Comparison of ENCODE assay signal across 8 mouse cellular contexts in genomic region chr14:124191913-124192814, GRCm38 (mm10).
DNase-seq lines count a peak whose midpoint lies in the region; ATAC-seq lines count a peak whose summit lies in the region.

No protein-coding gene starts in this region.

- peak; percentile 57 for ATAC-seq in embryonic facial prominence, embryonic 15.5 days (ENCODE audit: insufficient number of reproducible peaks, low FRiP score, low TSS enrichment, low read depth)
- peak; percentile 92 for ATAC-seq in hindbrain, embryonic 12.5 days (ENCODE audit: low FRiP score)
- ATAC-seq in neural tube, embryonic 14.5 days (ENCODE audit: low read depth), result peak; percentile 89
- ATAC-seq in activated CD4-positive, CD25-positive, alpha-beta regulatory T cell, adult 4 months, result no peak

- H3K4me3 ChIP-seq in embryonic facial prominence, embryonic 15.5 days (replicated peaks), result peak overlapping the region; percentile 17
- peak overlapping the region; percentile 47 for H3K4me3 ChIP-seq in hindbrain, embryonic 12.5 days
- peak overlapping the region; percentile 51 for H3K4me3 ChIP-seq in neural tube, embryonic 14.5 days (ENCODE audit: low read depth, low read length)

- H3K4me2 ChIP-seq in embryonic facial prominence, embryonic 15.5 days (replicated peaks), result peak overlapping the region; percentile 48
- peak overlapping the region; percentile 70 for H3K4me2 ChIP-seq in hindbrain, embryonic 12.5 days (replicated peaks)
- peak overlapping the region; percentile 91 for H3K4me2 ChIP-seq in neural tube, embryonic 14.5 days (ENCODE audit: low read depth, low read length)

- H3K9ac ChIP-seq in embryonic facial prominence, embryonic 15.5 days, result no peak overlapping the region
- H3K9ac ChIP-seq in hindbrain, embryonic 12.5 days, result peak overlapping the region; percentile 67
- peak overlapping the region; percentile 64 for H3K9ac ChIP-seq in neural tube, embryonic 14.5 days (replicated peaks; ENCODE audit: low read depth, low read length)

- DNase-seq in gastrocnemius, postnatal 10 days, result peak; percentile 4
- no peak for DNase-seq in gastrocnemius, adult 8-10 months (ENCODE audit: low spot score in 2 of 2)
- peak; percentile 25 to 27 for DNase-seq in adrenal gland, postnatal 36 days
- peak; percentile 35 to 72 for DNase-seq in left cerebral cortex, postnatal 10 days (ENCODE audit: extremely low spot score in 1 of 2, low spot score in 2 of 2)

- no peaks in the 10 kb centered on the region for H3K9me3 ChIP-seq in embryonic facial prominence, embryonic 15.5 days (replicated peaks)
- H3K9me3 ChIP-seq in hindbrain, embryonic 12.5 days (replicated peaks), result no peaks in the 10 kb centered on the region
- no peaks in the 10 kb centered on the region for H3K9me3 ChIP-seq in neural tube, embryonic 14.5 days (ENCODE audit: control insufficient read depth, low read length)

- peaks cover 30% of the 10 kb centered on the region for H3K27me3 ChIP-seq in embryonic facial prominence, embryonic 15.5 days
- H3K27me3 ChIP-seq in hindbrain, embryonic 12.5 days, result peaks cover 29% of the 10 kb centered on the region
- no peaks in the 10 kb centered on the region for H3K27me3 ChIP-seq in neural tube, embryonic 14.5 days (ENCODE audit: control insufficient read depth, insufficient read depth, low read length)

- no peaks in the 10 kb centered on the region for H3K36me3 ChIP-seq in embryonic facial prominence, embryonic 15.5 days
- no peaks in the 10 kb centered on the region for H3K36me3 ChIP-seq in hindbrain, embryonic 12.5 days
- H3K36me3 ChIP-seq in neural tube, embryonic 14.5 days (ENCODE audit: control insufficient read depth, insufficient read depth, low read length), result no peaks in the 10 kb centered on the region

- intact Hi-C loops in left cerebral cortex, postnatal 10 days (cut with DNase I), result loop anchor here (5.0 to 10.0 kb wide), 2 partner anchors 437 to 820 kb away; no protein-coding TSS in a partner anchor

- peaks cover 10% of the 10 kb centered on the region for H3K4me1 ChIP-seq in embryonic facial prominence, embryonic 15.5 days
- H3K4me1 ChIP-seq in hindbrain, embryonic 12.5 days, result peaks cover 14% of the 10 kb centered on the region; the same call in 1 of the 2 replicates
- no peaks in the 10 kb centered on the region for H3K4me1 ChIP-seq in neural tube, embryonic 14.5 days (ENCODE audit: control insufficient read depth, insufficient read depth, low read length)

- no peak overlapping the region for H3K27ac ChIP-seq in embryonic facial prominence, embryonic 15.5 days (replicated peaks)
- peak overlapping the region; percentile 45; the same call in 1 of the 2 replicates for H3K27ac ChIP-seq in hindbrain, embryonic 12.5 days
- H3K27ac ChIP-seq in neural tube, embryonic 14.5 days (ENCODE audit: low read depth, low read length), result peak overlapping the region; percentile 66

- under 1% methylated on average over 42 of the region's 42 CpGs for WGBS in embryonic facial prominence, embryonic 15.5 days
- under 1% methylated on average over 39 of the region's 42 CpGs for WGBS in hindbrain, embryonic 12.5 days
- WGBS in neural tube, embryonic 14.5 days, result under 1% methylated on average over 42 of the region's 42 CpGs

Comparison
In these comparisons a context has a peak if more than half of its experiments do, and no peak if none do; other contexts are left out.
1. DNase-seq: peak in gastrocnemius, postnatal 10 days (single experiment), adrenal gland, postnatal 36 days (2 of 2) and left cerebral cortex, postnatal 10 days (2 of 2); none in gastrocnemius, adult 8-10 months (0 of 2).
2. Peak in every context shown above with its lines, with median percentiles within 50 percentile points of each other: H3K4me2 ChIP-seq and H3K4me3 ChIP-seq.